Mouse (Mus musculus) heart, postnatal 4 days (tissue): ENCODE measurements around the gene Abca1. TPM values are rescaled to one million over a fixed set of nuclear protein-coding genes. Genes with fewer than 3 reads are reported as not detected.
A peak's percentile ranks its signal among the peaks of the same experiment; 100 is the strongest.

ENCODE experiments used
- DNase-seq: peaks from one replicate; pipeline ENCODE4 v3.0.0; 2021
- total RNA-seq, 2 experiments: library from RNA; stranded (reverse); gene quantifications; 2 replicates each; pipeline ENCODE4 v1.2.3; 2021

Gene Abca1
- total RNA-seq, 2 experiments from 2014 or later, result 9.5 to 11.6 TPM

GRCm38 (mm10) chr4:53082451-53082850 is 77.2 kb downstream of the Abca1 start:
- no peak for DNase-seq

- no peak for DNase-seq
These were observed 77.8 kb downstream of the Abca1 start for GRCm38 (mm10) chr4:53081851-53082250.

GRCm38 (mm10) chr4:53080290-53080689 is 79.4 kb downstream of the Abca1 start:
- DNase-seq, result no peak

GRCm38 (mm10) chr4:53078793-53079310 is 80.8 kb downstream of the Abca1 start:
- no peak for DNase-seq

GRCm38 (mm10) chr4:53076788-53077350 is 82.8 kb downstream of the Abca1 start:
- DNase-seq, result no peak

- DNase-seq, result no peak
These were observed 86.7 kb downstream of the Abca1 start for GRCm38 (mm10) chr4:53073025-53073424.

- no peak for DNase-seq
These were observed 97.2 kb downstream of the Abca1 start for GRCm38 (mm10) chr4:53062301-53063008.

- no peak for DNase-seq
These were observed 113.3 kb downstream of the Abca1 start for GRCm38 (mm10) chr4:53046238-53047022.

- no peak for DNase-seq
These were observed 113.9 kb downstream of the Abca1 start for GRCm38 (mm10) chr4:53045807-53046206.

- DNase-seq, result no peak
These were observed 115.9 kb downstream of the Abca1 start for GRCm38 (mm10) chr4:53043819-53044218.

GRCm38 (mm10) chr4:53030326-53030948 is 129.3 kb downstream of the Abca1 start:
- DNase-seq, result peak; percentile 16

GRCm38 (mm10) chr4:53027811-53028210 is 131.9 kb downstream of the Abca1 start:
- no peak for DNase-seq

- DNase-seq, result no peak
These were observed 135.3 kb downstream of the Abca1 start for GRCm38 (mm10) chr4:53024397-53024796.

GRCm38 (mm10) chr4:53023189-53023925 is 136.3 kb downstream of the Abca1 start:
- DNase-seq, result no peak

GRCm38 (mm10) chr4:53018392-53018791 is 141.3 kb downstream of the Abca1 start:
- DNase-seq, result no peak

GRCm38 (mm10) chr4:53015024-53015423 is 144.7 kb downstream of the Abca1 start:
- DNase-seq, result no peak

- no peak for DNase-seq
These were observed 145.3 kb downstream of the Abca1 start for GRCm38 (mm10) chr4:53014421-53014820.

GRCm38 (mm10) chr4:53011732-53012361 is 147.8 kb downstream of the Abca1 start, which contains the start of gene Nipsnap3b:
Nipsnap3b (plus strand) TSS chr4:53011880.
- DNase-seq, result peak; percentile 98

GRCm38 (mm10) chr4:53009871-53010270 is 149.8 kb downstream of the Abca1 start:
- no peak for DNase-seq

- DNase-seq, result no peak
These were observed 150.5 kb downstream of the Abca1 start for GRCm38 (mm10) chr4:53009183-53009582.

- no peak for DNase-seq
These were observed 159.5 kb downstream of the Abca1 start for GRCm38 (mm10) chr4:53000154-53000553.
